In genomic region chr17:84110000-84110695, GRCm38 (mm10) we compare ENCODE assay signal across 13 mouse cellular contexts.
DNase-seq lines count a peak whose midpoint lies in the region; ATAC-seq lines count a peak whose summit lies in the region.
"Had no signal": no experiment of that assay in that cellular context is flagged by ENCODE, and none has a peak within 500 bp of the region (broad histone marks: within the 10 kb centered on the region; RNA-seq: fewer than 3 reads in every experiment).

No protein-coding gene starts in this region.

- DNase-seq in forebrain, embryonic 10.5 days (ENCODE audit: extremely low spot score, low spot score) = no peak
- no peak for DNase-seq in forebrain, embryonic 14.5 days (ENCODE audit: low spot score)
- peak; percentile 36 for DNase-seq in 416B (ENCODE audit: low read depth)
- peak; percentile 98 for DNase-seq in fibroblast of lung, adult 2 months (ENCODE audit: low read depth)
- no peak for DNase-seq in cerebellum, postnatal 4 days (ENCODE audit: low spot score in 2 of 2)
- no peak for DNase-seq in cerebellum, adult 9-10 months
- no peak for DNase-seq in retina, embryonic 14.5 days (ENCODE audit: low spot score)
- DNase-seq: cerebellum, postnatal 14 days; liver, embryonic 13.5 days; right cerebral cortex, adult 18-20 months had no signal

- H3K4me1 ChIP-seq in forebrain, embryonic 10.5 days = peaks cover 40% of the 10 kb centered on the region
- no peaks in the 10 kb centered on the region for H3K4me1 ChIP-seq in forebrain, embryonic 14.5 days (ENCODE audit: control insufficient read depth, insufficient read depth, low read length)
- peaks cover 24% of the 10 kb centered on the region for H3K4me1 ChIP-seq in limb, embryonic 12.5 days (replicated peaks)

- no peak overlapping the region for H3K4me2 ChIP-seq in forebrain, embryonic 14.5 days (ENCODE audit: low read length)
- no peak overlapping the region for H3K4me2 ChIP-seq in limb, embryonic 12.5 days
- H3K4me2 ChIP-seq: liver, embryonic 13.5 days had no signal

- H3K36me3 ChIP-seq in forebrain, embryonic 10.5 days (replicated peaks) = no peaks in the 10 kb centered on the region
- no peaks in the 10 kb centered on the region for H3K36me3 ChIP-seq in forebrain, embryonic 14.5 days (ENCODE audit: control insufficient read depth, insufficient read depth, low read length)
- H3K36me3 ChIP-seq in limb, embryonic 12.5 days = no peaks in the 10 kb centered on the region
- H3K36me3 ChIP-seq: liver, embryonic 13.5 days had no signal

- WGBS in forebrain, embryonic 10.5 days = 79% methylated on average over 9 of the region's 9 CpGs
- 81% methylated on average over 9 of the region's 9 CpGs for WGBS in forebrain, embryonic 14.5 days
- 69% methylated on average over 9 of the region's 9 CpGs for WGBS in limb, embryonic 12.5 days

- no peak overlapping the region for H3K9ac ChIP-seq in forebrain, embryonic 14.5 days (ENCODE audit: low read length)
- H3K9ac ChIP-seq in limb, embryonic 12.5 days (replicated peaks) = no peak overlapping the region
- H3K9ac ChIP-seq: liver, embryonic 13.5 days had no signal

- H3K27ac ChIP-seq in forebrain, embryonic 10.5 days = peak overlapping the region; percentile 54; the same call in 1 of the 2 replicates
- H3K27ac ChIP-seq in forebrain, embryonic 14.5 days (ENCODE audit: low read depth, low read length) = no peak overlapping the region
- 0 out of 2 replicates have a peak overlapping the region, but pooled peaks have one; percentile 42 for H3K27ac ChIP-seq in limb, embryonic 12.5 days
- H3K27ac ChIP-seq: hindbrain, postnatal 0 days; liver, embryonic 13.5 days had no signal

- no peaks in the 10 kb centered on the region for H3K9me3 ChIP-seq in forebrain, embryonic 10.5 days
- H3K9me3 ChIP-seq in forebrain, embryonic 14.5 days (replicated peaks; ENCODE audit: control insufficient read depth, low read length) = no peaks in the 10 kb centered on the region
- no peaks in the 10 kb centered on the region for H3K9me3 ChIP-seq in limb, embryonic 12.5 days
- H3K9me3 ChIP-seq: liver, embryonic 13.5 days had no signal

- no peak overlapping the region for H3K4me3 ChIP-seq in forebrain, embryonic 10.5 days
- no peak overlapping the region for H3K4me3 ChIP-seq in forebrain, embryonic 14.5 days (ENCODE audit: low read depth, low read length)
- no peak overlapping the region for H3K4me3 ChIP-seq in limb, embryonic 12.5 days (replicated peaks)
- H3K4me3 ChIP-seq: liver, embryonic 13.5 days had no signal

- ATAC-seq in forebrain, embryonic 14.5 days = no peak
- ATAC-seq in limb, embryonic 12.5 days (ENCODE audit: insufficient number of reproducible peaks, insufficient read depth, low FRiP score, low TSS enrichment, low read depth) = no peak
- ATAC-seq: forebrain, embryonic 16.5 days; hindbrain, postnatal 0 days had no signal

- H3K27me3 ChIP-seq in forebrain, embryonic 10.5 days (ENCODE audit: poor library complexity, severe bottlenecking) = 0 out of 2 replicates have a peak, but pooled peaks cover 8% of the 10 kb centered on the region
- no peaks in the 10 kb centered on the region for H3K27me3 ChIP-seq in forebrain, embryonic 14.5 days (replicated peaks; ENCODE audit: control insufficient read depth, insufficient read depth, low read length)
- no peaks in the 10 kb centered on the region for H3K27me3 ChIP-seq in limb, embryonic 12.5 days
- H3K27me3 ChIP-seq: liver, embryonic 13.5 days had no signal

Comparison
In these comparisons a context has a peak if more than half of its experiments do, and no peak if none do; other contexts are left out.
1. DNase-seq: peak in 416B (single experiment) and fibroblast of lung, adult 2 months (single experiment); none in forebrain, embryonic 10.5 days (single experiment), forebrain, embryonic 14.5 days (single experiment), cerebellum, postnatal 4 days (0 of 2), cerebellum, adult 9-10 months (single experiment) and retina, embryonic 14.5 days (single experiment).